Mouse (Mus musculus) ES-E14 (cell line): Measurements from ENCODE around the gene Clcc1. TPM values are rescaled to one million over a fixed set of nuclear protein-coding genes. Genes with fewer than 3 reads are reported as not detected.

Experiments used
- DNase-seq: peaks from one replicate; pipeline ENCODE4 v3.0.0-alpha.2; 2013; ENCODE audit warnings: low read depth, low spot score
- H3K27ac ChIP-seq: 2 replicates; pipeline ENCODE4 v1.5.1; 2012; ENCODE audit warnings: low read depth, mild to moderate bottlenecking, low read length, moderate library complexity, mixed read lengths; ENCODE audit not compliant: poor library complexity, insufficient read depth, severe bottlenecking
- H3K36me3 ChIP-seq: 2 replicates; pipeline ENCODE4 v1.6.1; 2012; ENCODE audit warnings: mild to moderate bottlenecking, low read length, moderate library complexity, mixed read lengths; ENCODE audit not compliant: control insufficient read depth, poor library complexity, insufficient read depth, severe bottlenecking
- H3K4me1 ChIP-seq, 2 experiments: fragments of 150-350 bp in 1 of 2; sonication (generic) in 1 of 2; 2 replicates each; pipeline ENCODE4 v1.6.1; 2012; ENCODE audit warnings: low read length in 2 of 2, mild to moderate bottlenecking in 1 of 2, mixed read lengths in 1 of 2; ENCODE audit not compliant: control insufficient read depth in 2 of 2, insufficient read depth in 2 of 2, poor library complexity in 1 of 2
- H3K4me3 ChIP-seq, 2 experiments: fragments of 150-350 bp in 1 of 2; sonication (generic) in 1 of 2; 2 replicates each; pipeline ENCODE4 v1.5.1; 2012; ENCODE audit warnings: low read length in 2 of 2, low read depth in 1 of 2, mild to moderate bottlenecking in 1 of 2, mixed read lengths in 1 of 2; ENCODE audit not compliant: insufficient read depth in 1 of 2, poor library complexity in 1 of 2, severe bottlenecking in 1 of 2
- H3K9ac ChIP-seq: 2 replicates; pipeline ENCODE4 v1.6.1; 2012; ENCODE audit warnings: low read depth, mild to moderate bottlenecking, low read length, mixed read lengths; ENCODE audit not compliant: poor library complexity, insufficient read depth, severe bottlenecking
- H3K9me3 ChIP-seq: fragments of 150-350 bp; sonication (generic); 2 replicates; pipeline ENCODE4 v1.6.1; 2012; ENCODE audit warnings: low read depth, mild to moderate bottlenecking, low read length; ENCODE audit not compliant: control insufficient read depth, insufficient read depth
- CHD2 ChIP-seq: IDR thresholded peaks from 2 replicates; pipeline ENCODE4 v1.6.1; 2014; ENCODE audit warnings: mild to moderate bottlenecking, low read depth, low read length, inconsistent platforms
- HCFC1 ChIP-seq: IDR thresholded peaks from 2 replicates; pipeline ENCODE4 v1.6.1; 2012; ENCODE audit warnings: low read length, inconsistent platforms, borderline replicate concordance; ENCODE audit not compliant: insufficient read depth
- MAFK ChIP-seq: IDR thresholded peaks from 2 replicates; pipeline ENCODE4 v1.6.1; 2014; ENCODE audit warnings: mild to moderate bottlenecking, low read depth, low read length, inconsistent platforms; ENCODE audit not compliant: insufficient read depth
- ZC3H11A ChIP-seq: IDR thresholded peaks from 2 replicates; pipeline ENCODE4 v1.6.1; 2012; ENCODE audit warnings: low read depth, mild to moderate bottlenecking, inconsistent platforms, low read length, borderline replicate concordance
- ZNF384 ChIP-seq: IDR thresholded peaks from 2 replicates; pipeline ENCODE4 v1.6.1; 2012; ENCODE audit warnings: low read depth, low read length, inconsistent platforms
- in situ Hi-C, 2 experiments: fragments of 600-800 bp; cut with MboI; formaldehyde crosslinking; loops; one replicate each; pipeline ENCODE4 v1.15.1; 2025; ENCODE audit warnings: low sequenced_read_pairs in 2 of 2, inconsistent platforms in 1 of 2; ENCODE audit not compliant: unreplicated experiment in 2 of 2
- total RNA-seq: library from RNA; depleted of rRNA; stranded (reverse); fragments of 300-350 nt; gene quantifications from 2 replicates; pipeline ENCODE4 v1.2.3, GENCODE M21; 2012

The Clcc1 gene
- total RNA-seq, 1 experiment = 33.9 TPM

- Histone ChIP-seq H3K9me3 (no peaks in the 10 kb centered on the region), H3K4me3 (no peak overlapping the region), H3K27ac (no peak overlapping the region), H3K9ac (no peak overlapping the region), H3K4me1 (no peaks in the 10 kb centered on the region), H3K36me3 (no peaks in the 10 kb centered on the region)
- TF ChIP-seq HCFC1 = no peak
- TF ChIP-seq CHD2 = no peak
- no peak for TF ChIP-seq MAFK
- TF ChIP-seq ZNF384 = no peak
- no peak for TF ChIP-seq ZC3H11A
- DNase-seq = no peak
- in situ Hi-C loops = no loop called here
These were observed 66.0 kb downstream of the Clcc1 start for GRCm38 (mm10) chr3:108719761-108720160.

GRCm38 (mm10) chr3:108721076-108721991 is 67.6 kb downstream of the Clcc1 start:
- no peak for DNase-seq

GRCm38 (mm10) chr3:108722036-108722872 is 68.5 kb downstream of the Clcc1 start, which contains the start of gene Gpsm2:
Gpsm2 (minus strand) TSS chr3:108722309.
- no peaks in the 10 kb centered on the region for H3K4me1 ChIP-seq
- H3K36me3 ChIP-seq = no peaks in the 10 kb centered on the region
- TF ChIP-seq ZC3H11A (no peak), HCFC1 (0 out of 2 replicates have a peak, but pooled peaks have one; percentile 44), MAFK (no peak), CHD2 (no peak)
- in situ Hi-C loops = no loop called here
- peak within 1 kb of the TSS; percentile 84 for H3K9ac ChIP-seq
- no peaks in the 10 kb centered on the region for H3K9me3 ChIP-seq
- peak within 1 kb of the TSS; percentile 24; the same call in 1 of the 2 replicates for H3K27ac ChIP-seq
- H3K4me3 ChIP-seq = peak within 1 kb of the TSS; percentile 77 to 92
- DNase-seq = peak; percentile 96

More at GRCm38 (mm10) chr3:108721076-108721991, 67.6 kb downstream of the Clcc1 start:
- Histone ChIP-seq H3K4me3 (peak overlapping the region; percentile 77 to 92), H3K4me1 (no peaks in the 10 kb centered on the region), H3K27ac (no peak overlapping the region; the same call in 1 of the 2 replicates), H3K9me3 (no peaks in the 10 kb centered on the region), H3K9ac (peak overlapping the region; percentile 78), H3K36me3 (no peaks in the 10 kb centered on the region)
- no peak for TF ChIP-seq CHD2
- no peak for TF ChIP-seq ZNF384
- TF ChIP-seq ZC3H11A = no peak
- TF ChIP-seq HCFC1 = no peak
- TF ChIP-seq MAFK = no peak
- in situ Hi-C loops = no loop called here

- no peak overlapping the region for H3K9ac ChIP-seq
- no peak for DNase-seq
- H3K9me3 ChIP-seq = no peaks in the 10 kb centered on the region
- no peak overlapping the region for H3K4me3 ChIP-seq
- no peaks in the 10 kb centered on the region for H3K36me3 ChIP-seq
- H3K4me1 ChIP-seq = no peaks in the 10 kb centered on the region; a peak in 1 of 4 replicates
- in situ Hi-C loops = no loop called here
- TF ChIP-seq HCFC1 (no peak), ZC3H11A (no peak), ZNF384 (no peak), CHD2 (no peak), MAFK (no peak)
- no peak overlapping the region for H3K27ac ChIP-seq
These were observed 72.7 kb downstream of the Clcc1 start for GRCm38 (mm10) chr3:108726413-108726812.
